Mouse (Mus musculus) layer of hippocampus, postnatal 14 days (tissue): ENCODE measurements at regions not wholly inside any gene's neighbourhood (a gene's known extent, or its start where the extent isn't known, plus 50 kb on each side); places are given as distances from the start of the nearest gene placed in this dataset.

Experiments
- DNase-seq, 2 experiments: peaks; one replicate each; pipeline ENCODE4 v3.0.0; 2021 to 2022; ENCODE audit warnings: low spot score in 2 of 2, mixed read lengths in 1 of 2

GRCm38 (mm10) chrX:58445624-58446323 lies 423.3 kb downstream of the Zic3 start:
- DNase-seq, result no peak

GRCm38 (mm10) chrX:58447605-58448004 lies 425.1 kb downstream of the Zic3 start:
- no peak for DNase-seq

- no peak for DNase-seq
Observed at GRCm38 (mm10) chrX:58469683-58470082, 439.5 kb upstream of the 4930550L24Rik start.

- no peak for DNase-seq
Observed at GRCm38 (mm10) chrX:58470986-58471385, 438.2 kb upstream of the 4930550L24Rik start.

- peak in 1 of 2 experiments; percentile 19 for DNase-seq
Observed at GRCm38 (mm10) chrX:58490861-58491260, 418.3 kb upstream of the 4930550L24Rik start.

- peak; percentile 36 to 69 for DNase-seq
Observed at GRCm38 (mm10) chrX:58503573-58503972, 405.6 kb upstream of the 4930550L24Rik start.

GRCm38 (mm10) chrX:58514925-58515324 lies 394.2 kb upstream of the 4930550L24Rik start:
- peak in 1 of 2 experiments; percentile 4 for DNase-seq
